Mouse (Mus musculus) thymus, adult 2 months (tissue): ENCODE data around the gene Asxl1. TPM values are rescaled to one million over a fixed set of nuclear protein-coding genes. Genes with fewer than 3 reads are reported as not detected.

ENCODE experiments used
- DNase-seq: peaks from one replicate; pipeline ENCODE4 v3.0.0; 2021
- H3K27ac ChIP-seq: fragments of 200-500 bp; 2 replicates; pipeline ENCODE4 v1.5.1; 2012; ENCODE audit warnings: low read length, control low read depth; ENCODE audit not compliant: control insufficient read depth, insufficient read depth
- H3K27me3 ChIP-seq: fragments of 200-500 bp; 2 replicates; pipeline ENCODE4 v1.6.1; 2012; ENCODE audit warnings: mild to moderate bottlenecking, low read length, moderate library complexity, mixed read lengths; ENCODE audit not compliant: control insufficient read depth, insufficient read depth
- H3K36me3 ChIP-seq: fragments of 200-500 bp; 2 replicates; pipeline ENCODE4 v1.6.1; 2012; ENCODE audit warnings: mild to moderate bottlenecking, low read length, moderate library complexity; ENCODE audit not compliant: control insufficient read depth, insufficient read depth
- H3K4me1 ChIP-seq: fragments of 200-500 bp; replicated peaks from 2 replicates; pipeline ENCODE4 v1.6.1; 2012; ENCODE audit warnings: low read length; ENCODE audit not compliant: control insufficient read depth, insufficient read depth
- H3K4me3 ChIP-seq: fragments of 200-500 bp; 2 replicates; pipeline ENCODE4 v1.5.1; 2012; ENCODE audit warnings: mild to moderate bottlenecking, low read length, control low read depth, moderate library complexity; ENCODE audit not compliant: control insufficient read depth, insufficient read depth
- CTCF ChIP-seq: fragments of 200-500 bp; IDR thresholded peaks from 2 replicates; pipeline ENCODE4 v1.5.1; 2012; ENCODE audit warnings: mild to moderate bottlenecking, control low read depth, low read length, moderate library complexity, borderline replicate concordance; ENCODE audit not compliant: control insufficient read depth, poor library complexity, insufficient read depth; ENCODE audit errors: extremely low read depth
- POLR2A ChIP-seq: fragments of 200-500 bp; IDR thresholded peaks from 2 replicates; pipeline ENCODE4 v1.6.1; 2012; ENCODE audit warnings: mild to moderate bottlenecking, low read length, control low read depth, moderate library complexity; ENCODE audit not compliant: control insufficient read depth, poor library complexity, insufficient read depth; ENCODE audit errors: extremely low read depth
- WGBS: fragments of 180-500 bp; shearing (Covaris S2); methylation state at CpG from one replicate; pipeline ENCODE4 v1.1.7; 2018; 5-methylcytosine and 5-hydroxymethylcytosine counted together
- polyA plus RNA-seq: library from polyadenylated mRNA; depleted of rRNA; stranded (reverse); fragments of >200 nt; gene quantifications from 2 replicates; pipeline ENCODE4 v1.2.3, GENCODE M21; 2012; rRNA removed

Asxl1 gene
- 30.1 and 36.3 TPM in 2 replicates for polyA plus RNA-seq

GRCm38 (mm10) chr2:153345454-153346220 lies at the start of gene Asxl1:
Gene Asxl1 (plus strand): TSS chr2:153345829.
- peak; percentile 96 for DNase-seq
- under 1% methylated on average over 79 of the region's 79 CpGs for WGBS
- H3K27me3 ChIP-seq = no peaks in the 10 kb centered on the region
- peaks cover 2% of the 10 kb centered on the region for H3K4me1 ChIP-seq
- peak within 1 kb of the TSS; percentile 87 for H3K27ac ChIP-seq
- H3K36me3 ChIP-seq = no peaks in the 10 kb centered on the region
- H3K4me3 ChIP-seq = peak within 1 kb of the TSS; percentile 97
- TF ChIP-seq POLR2A (peak; percentile 61), CTCF (0 out of 2 replicates have a peak, but pooled peaks have one; percentile 9)

- TF ChIP-seq CTCF (no peak), POLR2A (no peak)
- H3K4me1 ChIP-seq = peaks cover 12% of the 10 kb centered on the region
- no peaks in the 10 kb centered on the region for H3K27me3 ChIP-seq
- no peak overlapping the region for H3K27ac ChIP-seq
- no peak for DNase-seq
- WGBS = 96% methylated on average over 4 of the region's 4 CpGs
- H3K36me3 ChIP-seq = no peaks in the 10 kb centered on the region
- no peak overlapping the region for H3K4me3 ChIP-seq
Measured at GRCm38 (mm10) chr2:153297771-153298170, 47.9 kb upstream of the Asxl1 start.

GRCm38 (mm10) chr2:153298460-153298859 lies 47.2 kb upstream of the Asxl1 start:
- TF ChIP-seq POLR2A (no peak), CTCF (no peak)
- peaks cover 13% of the 10 kb centered on the region; the same call in 1 of the 2 replicates for H3K4me1 ChIP-seq
- H3K27ac ChIP-seq = no peak overlapping the region
- 69% methylated on average over 4 of the region's 4 CpGs for WGBS
- H3K4me3 ChIP-seq = no peak overlapping the region
- no peaks in the 10 kb centered on the region for H3K36me3 ChIP-seq
- DNase-seq = no peak
- H3K27me3 ChIP-seq = no peaks in the 10 kb centered on the region

- Histone ChIP-seq H3K4me3 (no peak overlapping the region), H3K27ac (no peak overlapping the region), H3K36me3 (no peaks in the 10 kb centered on the region), H3K4me1 (peaks cover 13% of the 10 kb centered on the region; the same call in 1 of the 2 replicates), H3K27me3 (no peaks in the 10 kb centered on the region)
- TF ChIP-seq POLR2A = no peak
- TF ChIP-seq CTCF = no peak
- WGBS = 45% methylated on average over 4 of the region's 4 CpGs
- DNase-seq = no peak
Measured at GRCm38 (mm10) chr2:153298863-153299262, 46.8 kb upstream of the Asxl1 start.

- peaks cover 13% of the 10 kb centered on the region; the same call in 1 of the 2 replicates for H3K4me1 ChIP-seq
- TF ChIP-seq POLR2A (no peak), CTCF (no peak)
- WGBS = 96% methylated on average over 5 of the region's 5 CpGs
Measured at GRCm38 (mm10) chr2:153301123-153301522, 44.5 kb upstream of the Asxl1 start.

GRCm38 (mm10) chr2:153305240-153305639 lies 40.4 kb upstream of the Asxl1 start:
- no peaks in the 10 kb centered on the region for H3K27me3 ChIP-seq
- H3K27ac ChIP-seq = no peak overlapping the region
- H3K36me3 ChIP-seq = no peaks in the 10 kb centered on the region
- H3K4me3 ChIP-seq = no peak overlapping the region
- TF ChIP-seq POLR2A (no peak), CTCF (no peak)
- DNase-seq = no peak
- peaks cover 7% of the 10 kb centered on the region for H3K4me1 ChIP-seq
- WGBS = 95% methylated on average over 6 of the region's 6 CpGs

More at GRCm38 (mm10) chr2:153301123-153301522, 44.5 kb upstream of the Asxl1 start:
- Histone ChIP-seq H3K27me3 (no peaks in the 10 kb centered on the region), H3K4me3 (no peak overlapping the region), H3K27ac (no peak overlapping the region), H3K36me3 (no peaks in the 10 kb centered on the region)
- DNase-seq = no peak
